Mouse (Mus musculus) hindbrain, embryonic 14.5 days (tissue): ENCODE data around the gene Tigd3. TPM values are rescaled to one million over a fixed set of nuclear protein-coding genes. Genes with fewer than 3 reads are reported as not detected.

Experiments
- polyA plus RNA-seq: library from polyadenylated mRNA; unstranded; fragments of >200 nt; fragmentation: Nextera tagmentation; extraction: Ambion mirVana; gene quantifications from 2 replicates; pipeline ENCODE4 v1.2.1, GENCODE M21; 2014

Gene Tigd3
- polyA plus RNA-seq, 1 experiment from 2014 or later, result 9.4 TPM

Other genes starting within 250 kb of the Tigd3 start
- 12.7 and 16.2 TPM in 2 replicates for gene Sipa1, start 230.4 kb downstream of the Tigd3 start, polyA plus RNA-seq
- 11.4 and 11.5 TPM in 2 replicates for gene Map3k11, start 205.4 kb downstream of the Tigd3 start, polyA plus RNA-seq
- gene Pcnx3, start 205.2 kb downstream of the Tigd3 start, polyA plus RNA-seq, result 28.3 and 32.1 TPM in 2 replicates
- gene Kcnk7, start 189.8 kb downstream of the Tigd3 start, polyA plus RNA-seq, result 0.36 TPM in 1 of 2 replicates, not detected in the other
- gene Ehbp1l1, start 167.8 kb downstream of the Tigd3 start, polyA plus RNA-seq, result 9.2 and 12.5 TPM in 2 replicates
- 140 and 144 TPM in 2 replicates for gene Fam89b, start 164.5 kb downstream of the Tigd3 start, polyA plus RNA-seq
- 13.8 and 15.8 TPM in 2 replicates for gene Ltbp3, start 153.2 kb downstream of the Tigd3 start, polyA plus RNA-seq
- 73.5 and 76.7 TPM in 2 replicates for gene Scyl1, start 122.7 kb downstream of the Tigd3 start, polyA plus RNA-seq
- gene Frmd8, start 18.9 kb downstream of the Tigd3 start, polyA plus RNA-seq, result 11.3 and 13.1 TPM in 2 replicates
- 1.5 and 2.5 TPM in 2 replicates for gene Slc25a45, start 16.3 kb downstream of the Tigd3 start, polyA plus RNA-seq
- gene Dpf2, start 18.9 kb upstream of the Tigd3 start, polyA plus RNA-seq, result 88.2 and 94.7 TPM in 2 replicates
- gene Cdc42ep2, start 30.7 kb upstream of the Tigd3 start, polyA plus RNA-seq, result 16.9 and 18.5 TPM in 2 replicates
- gene Pola2, start 70.1 kb upstream of the Tigd3 start, polyA plus RNA-seq, result 22.2 and 24.2 TPM in 2 replicates
- gene Slc22a20, start 92.0 kb upstream of the Tigd3 start, polyA plus RNA-seq, result not detected in 2 replicates
- 5.4 and 6.5 TPM in 2 replicates for gene Capn1, start 121.7 kb upstream of the Tigd3 start, polyA plus RNA-seq
- 28.7 and 32.9 TPM in 2 replicates for gene Syvn1, start 152.4 kb upstream of the Tigd3 start, polyA plus RNA-seq
- 64.2 and 64.5 TPM in 2 replicates for gene Mrpl49, start 163.6 kb upstream of the Tigd3 start, polyA plus RNA-seq
- gene Fau, start 163.7 kb upstream of the Tigd3 start, polyA plus RNA-seq, result 537 and 672 TPM in 2 replicates
- 35.3 and 36.3 TPM in 2 replicates for gene Znhit2, start 167.0 kb upstream of the Tigd3 start, polyA plus RNA-seq
- 58.9 and 59.8 TPM in 2 replicates for gene Tm7sf2, start 174.2 kb upstream of the Tigd3 start, polyA plus RNA-seq
- gene Vps51, start 183.1 kb upstream of the Tigd3 start, polyA plus RNA-seq, result 71.7 and 74.2 TPM in 2 replicates
- not detected in 2 replicates for gene Tmem262, start 185.9 kb upstream of the Tigd3 start, polyA plus RNA-seq
- gene Gm28374, start 188.1 kb upstream of the Tigd3 start, polyA plus RNA-seq, result 1.0 and 1.2 TPM in 2 replicates
- 75.1 and 75.4 TPM in 2 replicates for gene Zfpl1, start 190.8 kb upstream of the Tigd3 start, polyA plus RNA-seq
- gene Cdca5, start 190.8 kb upstream of the Tigd3 start, polyA plus RNA-seq, result 6.3 and 6.8 TPM in 2 replicates
- gene AC131692.1, start 200.3 kb upstream of the Tigd3 start, polyA plus RNA-seq, result not detected in 2 replicates
- gene Naaladl1, start 211.6 kb upstream of the Tigd3 start, polyA plus RNA-seq, result 0.52 and 0.59 TPM in 2 replicates
- 51.3 and 54.5 TPM in 2 replicates for gene Sac3d1, start 224.5 kb upstream of the Tigd3 start, polyA plus RNA-seq
- gene Snx15, start 234.2 kb upstream of the Tigd3 start, polyA plus RNA-seq, result 59.6 and 60.8 TPM in 2 replicates
- gene Batf2, start 246.8 kb upstream of the Tigd3 start, polyA plus RNA-seq, result not detected in 2 replicates
- gene Arl2, start 247.4 kb upstream of the Tigd3 start, polyA plus RNA-seq, result 114 and 117 TPM in 2 replicates